Mouse (Mus musculus): ENCODE data around the gene B630019K06Rik.
"Not testable (repeated sequence)": the region's sequence is repeated elsewhere in the genome, so short reads cannot be mapped to it uniquely, and the experiment has no call there.

B630019K06Rik gene

GRCm38 (mm10) chrX:8892343-8893155 is at the start of gene B630019K06Rik:
Gene B630019K06Rik, plus strand, starts transcription at chrX:8892382.
- peak; percentile 20 to 50 for DNase-seq (ENCODE audit: low spot score in 2 of 2)

GRCm38 (mm10) chrX:8843694-8844093 is 48.5 kb upstream of the B630019K06Rik start, which contains the start of gene Gm6592:
Gene Gm6592, plus strand, starts transcription at chrX:8843994.
- DNase-seq (ENCODE audit: low spot score in 2 of 2) = no peak

GRCm38 (mm10) chrX:8852486-8852885 is 39.7 kb upstream of the B630019K06Rik start:
- no peak for DNase-seq (ENCODE audit: low spot score in 2 of 2)

- DNase-seq (ENCODE audit: low spot score in 2 of 2) = peak; percentile 55 to 72
These were observed 27.9 kb upstream of the B630019K06Rik start for GRCm38 (mm10) chrX:8864331-8864730.

- DNase-seq (ENCODE audit: low spot score in 2 of 2) = not testable (repeated sequence)
These were observed 18.2 kb upstream of the B630019K06Rik start, which contains the start of gene Gm5751 for GRCm38 (mm10) chrX:8873953-8874352. Gene Gm5751, plus strand, starts transcription at chrX:8874253.

GRCm38 (mm10) chrX:8884336-8884735 is 7.8 kb upstream of the B630019K06Rik start:
- no peak for DNase-seq (ENCODE audit: low spot score in 2 of 2)

GRCm38 (mm10) chrX:8891975-8892342 is 223 bp upstream of the B630019K06Rik start:
- DNase-seq (ENCODE audit: low spot score in 2 of 2) = no peak

GRCm38 (mm10) chrX:8893182-8893651 is 1.0 kb downstream of the B630019K06Rik start:
- DNase-seq (ENCODE audit: low spot score in 2 of 2) = peak in 1 of 2 experiments; percentile 1

- no peak for DNase-seq (ENCODE audit: low spot score in 2 of 2)
These were observed 8.6 kb downstream of the B630019K06Rik start for GRCm38 (mm10) chrX:8900823-8901222.

GRCm38 (mm10) chrX:8901906-8902472 is 9.8 kb downstream of the B630019K06Rik start:
- no peak for DNase-seq (ENCODE audit: low spot score in 2 of 2)

- no peak for DNase-seq (ENCODE audit: low spot score in 2 of 2)
These were observed 28.9 kb downstream of the B630019K06Rik start for GRCm38 (mm10) chrX:8921080-8921479.

- DNase-seq (ENCODE audit: low spot score in 2 of 2) = no peak
These were observed 29.8 kb downstream of the B630019K06Rik start for GRCm38 (mm10) chrX:8921813-8922607.

- no peak for DNase-seq (ENCODE audit: low spot score in 2 of 2)
These were observed 35.1 kb downstream of the B630019K06Rik start for GRCm38 (mm10) chrX:8927308-8927707.

- no peak for DNase-seq (ENCODE audit: low spot score in 2 of 2)
These were observed 51.9 kb downstream of the B630019K06Rik start for GRCm38 (mm10) chrX:8944041-8944440.

Measured in right cerebral cortex, postnatal 36 days (tissue).